22 mouse cellular contexts compared by ENCODE assay signal in genomic region chr10:117049253-117049652, GRCm38 (mm10). TPM values are rescaled to one million over a fixed set of nuclear protein-coding genes. Genes with fewer than 3 reads are reported as not detected.
"Had no signal": no experiment of that assay in that cellular context is flagged by ENCODE, and none has a peak within 500 bp of the region (broad histone marks: within the 10 kb centered on the region; RNA-seq: fewer than 3 reads in every experiment).

No protein-coding gene starts in this region.

- H3K9ac ChIP-seq: liver, embryonic 13.5 days had no signal

- H3K4me3 ChIP-seq: left cerebral cortex, adult 2 months; liver, embryonic 13.5 days had no signal

- DNase-seq: kidney, postnatal 36 days; layer of hippocampus, postnatal 36 days; liver, embryonic 13.5 days; lung, adult 2 months; lung, postnatal 14 days; lung, postnatal 4 days; midbrain, embryonic 14.5 days; thymus, adult 18-20 months; thymus, postnatal 36 days had no signal

- H3K4me2 ChIP-seq: liver, embryonic 13.5 days; midbrain, embryonic 11.5 days had no signal

- H3K9me3 ChIP-seq: liver, embryonic 13.5 days had no signal

- H3K27ac ChIP-seq: left cerebral cortex, adult 2 months; liver, embryonic 13.5 days had no signal

RNA-seq across cellular contexts. Expression of gene Lrrc10, which starts 4.1 kb away (rescaled TPM):
- total RNA-seq: left cerebral cortex, adult 2 months; left cerebral cortex, postnatal 36 days; liver, adult 2 months; megakaryocyte progenitor cell, adult 5-6 weeks; megakaryocyte-erythroid progenitor cell, adult 5-6 weeks; midbrain, postnatal 0 days had no signal
- polyA plus RNA-seq: liver, adult 2 months; liver, embryonic 13.5 days; liver, embryonic 16.5 days; midbrain, embryonic 11.5 days; midbrain, embryonic 14.5 days; midbrain, postnatal 0 days; neural tube, embryonic 11.5 days; neural tube, embryonic 14.5 days; small intestine, adult 2 months; spleen, adult 2 months; stomach, embryonic 16.5 days had no signal
